Mouse (Mus musculus): ENCODE results near the gene Ntm.

- TF ChIP-seq POLR2A (IDR thresholded peaks at IDR 0.05; ENCODE audit: borderline replicate concordance, control insufficient read depth, low read depth, low read length) (no peak), CTCF (IDR thresholded peaks at IDR 0.05; ENCODE audit: control insufficient read depth, insufficient read depth, low read length) (no peak)
Measured at GRCm38 (mm10) chr9:29949041-29949440, 13.9 kb downstream of the Ntm start.

Data from bone marrow, adult 2 months (tissue).